Mouse (Mus musculus) ES-Bruce4 (cell line): Measurements from ENCODE around the gene Myo1h.

ENCODE experiments used
- CTCF ChIP-seq: IDR thresholded peaks from one replicate; pipeline ENCODE4 v1.8.1; 2011; ENCODE audit warnings: low read depth, low read length
- POLR2A ChIP-seq: IDR thresholded peaks from one replicate; pipeline ENCODE4 v1.8.1; 2011; ENCODE audit warnings: low read length; ENCODE audit not compliant: insufficient read depth

DNA sequence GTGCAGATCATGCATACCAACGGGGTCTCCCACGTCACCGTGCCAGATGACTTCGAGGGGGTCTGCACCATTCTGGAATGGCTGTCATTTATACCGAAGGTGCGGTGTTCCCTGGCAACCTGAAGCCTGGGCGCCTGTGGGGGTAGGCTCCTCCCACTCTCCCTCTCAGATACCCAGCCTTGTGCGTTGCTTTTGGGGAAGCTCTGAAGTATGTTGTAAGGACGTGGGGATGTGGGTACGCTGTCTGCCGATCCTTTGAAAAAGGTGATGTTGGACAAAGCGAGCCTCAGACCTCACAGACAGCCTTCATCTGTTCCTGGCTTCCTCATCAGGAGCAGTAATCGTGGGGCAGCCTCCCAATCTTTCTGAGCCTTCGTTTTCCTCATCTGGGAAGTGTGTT, 49.2 kb upstream of the Myo1h start:
- TF ChIP-seq CTCF: no peak
- no peak for TF ChIP-seq POLR2A
